Mouse (Mus musculus) erythroblast, embryonic 14.5 days (primary cell): ENCODE data around the gene Mapt. TPM values are rescaled to one million over a fixed set of nuclear protein-coding genes. Genes with fewer than 3 reads are reported as not detected.

Experiments used
- H3K27me3 ChIP-seq: 2 replicates; pipeline ENCODE4 v1.6.1; 2012; ENCODE audit warnings: inconsistent platforms; ENCODE audit not compliant: control insufficient read depth
- H3K36me3 ChIP-seq: 2 replicates; pipeline ENCODE4 v1.6.1; 2012; ENCODE audit warnings: mild to moderate bottlenecking, inconsistent platforms; ENCODE audit not compliant: control insufficient read depth
- H3K4me1 ChIP-seq: 2 replicates; pipeline ENCODE4 v1.6.1; 2012; ENCODE audit warnings: inconsistent platforms; ENCODE audit not compliant: control insufficient read depth
- H3K4me3 ChIP-seq: replicated peaks from 2 replicates; pipeline ENCODE3; 2012; ENCODE audit warnings: moderate library complexity, mild to moderate bottlenecking, inconsistent platforms
- H3K9me3 ChIP-seq: 2 replicates; pipeline ENCODE4 v1.6.1; 2012; ENCODE audit warnings: low read length, inconsistent platforms, mixed read lengths; ENCODE audit not compliant: control insufficient read depth
- GATA1 ChIP-seq: IDR thresholded peaks from 2 replicates; pipeline ENCODE4 v1.6.1; 2012; ENCODE audit warnings: low read length, inconsistent platforms, mixed read lengths
- TAL1 ChIP-seq: IDR thresholded peaks from 3 replicates; pipeline ENCODE4 v1.6.1; 2012; ENCODE audit warnings: low read length, inconsistent platforms, mixed read lengths
- polyA plus RNA-seq: library from polyadenylated mRNA; stranded (reverse); fragments of >175 nt; gene quantifications from 2 replicates; pipeline ENCODE4 v1.2.3, GENCODE M21; 2012

The Mapt gene
- polyA plus RNA-seq, 1 experiment, result not detected

- Histone ChIP-seq H3K4me3 (no peak overlapping the region), H3K4me1 (peaks cover 12% of the 10 kb centered on the region), H3K9me3 (no peaks in the 10 kb centered on the region), H3K27me3 (no peaks in the 10 kb centered on the region; the same call in 1 of the 2 replicates), H3K36me3 (no peaks in the 10 kb centered on the region)
- no peak for TF ChIP-seq GATA1
- TF ChIP-seq TAL1, result no peak
Observed at GRCm38 (mm10) chr11:104302628-104303027, 71.4 kb downstream of the Mapt start.

GRCm38 (mm10) chr11:104303088-104303960, 72.1 kb downstream of the Mapt start:
- TF ChIP-seq TAL1 (no peak), GATA1 (no peak)
- no peaks in the 10 kb centered on the region for H3K36me3 ChIP-seq
- H3K4me3 ChIP-seq, result no peak overlapping the region
- H3K9me3 ChIP-seq, result no peaks in the 10 kb centered on the region
- H3K4me1 ChIP-seq, result peaks cover 12% of the 10 kb centered on the region
- H3K27me3 ChIP-seq, result no peaks in the 10 kb centered on the region; the same call in 1 of the 2 replicates

- H3K9me3 ChIP-seq, result no peaks in the 10 kb centered on the region
- H3K4me1 ChIP-seq, result peaks cover 33% of the 10 kb centered on the region
- no peak for TF ChIP-seq TAL1
- H3K36me3 ChIP-seq, result no peaks in the 10 kb centered on the region
- H3K27me3 ChIP-seq, result peaks cover 11% of the 10 kb centered on the region
- no peak overlapping the region for H3K4me3 ChIP-seq
Observed at GRCm38 (mm10) chr11:104305711-104306110, 74.5 kb downstream of the Mapt start.

GRCm38 (mm10) chr11:104306483-104306882, 75.3 kb downstream of the Mapt start:
- Histone ChIP-seq H3K9me3 (no peaks in the 10 kb centered on the region), H3K27me3 (peaks cover 11% of the 10 kb centered on the region), H3K4me1 (peaks cover 41% of the 10 kb centered on the region), H3K36me3 (no peaks in the 10 kb centered on the region), H3K4me3 (no peak overlapping the region)
- TF ChIP-seq TAL1 (no peak), GATA1 (no peak)

GRCm38 (mm10) chr11:104307136-104307535, 75.9 kb downstream of the Mapt start:
- no peak for TF ChIP-seq GATA1
- no peak for TF ChIP-seq TAL1
- Histone ChIP-seq H3K27me3 (peaks cover 11% of the 10 kb centered on the region), H3K36me3 (no peaks in the 10 kb centered on the region), H3K9me3 (no peaks in the 10 kb centered on the region), H3K4me3 (no peak overlapping the region), H3K4me1 (peaks cover 42% of the 10 kb centered on the region)

GRCm38 (mm10) chr11:104309377-104310225, 78.4 kb downstream of the Mapt start:
- H3K4me3 ChIP-seq, result peak overlapping the region; percentile 63
- peaks cover 34% of the 10 kb centered on the region for H3K4me1 ChIP-seq
- H3K27me3 ChIP-seq, result peaks cover 11% of the 10 kb centered on the region

GRCm38 (mm10) chr11:104310226-104310887, 79.2 kb downstream of the Mapt start:
- peaks cover 11% of the 10 kb centered on the region for H3K27me3 ChIP-seq
- peak overlapping the region; percentile 63 for H3K4me3 ChIP-seq
- H3K9me3 ChIP-seq, result no peaks in the 10 kb centered on the region
- no peaks in the 10 kb centered on the region for H3K36me3 ChIP-seq
- peaks cover 34% of the 10 kb centered on the region for H3K4me1 ChIP-seq
- TF ChIP-seq TAL1 (no peak), GATA1 (no peak)

More at GRCm38 (mm10) chr11:104309377-104310225, 78.4 kb downstream of the Mapt start:
- TF ChIP-seq TAL1 (no peak), GATA1 (no peak)
- H3K9me3 ChIP-seq, result no peaks in the 10 kb centered on the region
- H3K36me3 ChIP-seq, result no peaks in the 10 kb centered on the region

GRCm38 (mm10) chr11:104311643-104312042, 80.5 kb downstream of the Mapt start:
- peaks cover 34% of the 10 kb centered on the region for H3K4me1 ChIP-seq
- TF ChIP-seq TAL1, result no peak
- no peak for TF ChIP-seq GATA1

More at GRCm38 (mm10) chr11:104311643-104312042, 80.5 kb downstream of the Mapt start:
- no peaks in the 10 kb centered on the region for H3K36me3 ChIP-seq
- peaks cover 11% of the 10 kb centered on the region for H3K27me3 ChIP-seq
- H3K9me3 ChIP-seq, result no peaks in the 10 kb centered on the region
- H3K4me3 ChIP-seq, result no peak overlapping the region
